Mouse (Mus musculus) adrenal gland, postnatal 10 days (tissue): ENCODE measurements around the gene Nfx1. TPM values are rescaled to one million over a fixed set of nuclear protein-coding genes. Genes with fewer than 3 reads are reported as not detected.
A peak's percentile ranks its signal among the peaks of the same experiment; 100 is the strongest.
"Not testable (repeated sequence)": the region's sequence is repeated elsewhere in the genome, so short reads cannot be mapped to it uniquely, and the experiment has no call there.

ENCODE experiments used
- DNase-seq: peaks from one replicate; pipeline ENCODE4 v3.0.0; 2021; ENCODE audit warnings: mixed read lengths
- long read RNA-seq, 2 experiments: library from polyadenylated mRNA; stranded (forward); transcript quantifications; one replicate each; pipeline ENCODE4 v2.0.0; 2021
- total RNA-seq, 2 experiments: library from RNA; stranded (reverse); gene quantifications; 2 replicates each; pipeline ENCODE4 v1.2.3; 2021

Gene Nfx1
- total RNA-seq: 10 to 100 TPM; 54.9 to 66.9 TPM
- long read RNA-seq, experiment 1, full-length matches to known transcripts: 22 of 45 reads
- long read RNA-seq, experiment 1, partial matches to known transcripts: 18 of 45 reads
- long read RNA-seq, experiment 1, other reads (novel, unspliced or antisense): 5 of 45 reads
- long read RNA-seq, experiment 2, full-length matches to known transcripts: 18 of 28 reads
- long read RNA-seq, experiment 2, partial matches to known transcripts: 3 of 28 reads
- long read RNA-seq, experiment 2, other reads (novel, unspliced or antisense): 7 of 28 reads

GRCm38 (mm10) chr4:40970842-40971701, at the start of gene Nfx1:
Nfx1 (plus strand) TSS chr4:40970906.
- peak; percentile 98 for DNase-seq

- no peak for DNase-seq
Measured at GRCm38 (mm10) chr4:40921288-40921687, 49.4 kb upstream of the Nfx1 start.

- DNase-seq: peak; percentile 24
Measured at GRCm38 (mm10) chr4:40923087-40923651, 47.5 kb upstream of the Nfx1 start.

GRCm38 (mm10) chr4:40925568-40925967, 45.1 kb upstream of the Nfx1 start:
- DNase-seq: no peak

GRCm38 (mm10) chr4:40929046-40929445, 41.7 kb upstream of the Nfx1 start:
- no peak for DNase-seq

- DNase-seq: no peak
Measured at GRCm38 (mm10) chr4:40933694-40934093, 37.0 kb upstream of the Nfx1 start.

GRCm38 (mm10) chr4:40934369-40934768, 36.3 kb upstream of the Nfx1 start:
- not testable (repeated sequence) for DNase-seq

- DNase-seq: peak; percentile 75
Measured at GRCm38 (mm10) chr4:40936175-40936839, 34.4 kb upstream of the Nfx1 start.

GRCm38 (mm10) chr4:40938793-40939192, 31.9 kb upstream of the Nfx1 start:
- no peak for DNase-seq

- no peak for DNase-seq
Measured at GRCm38 (mm10) chr4:40943651-40944050, 27.1 kb upstream of the Nfx1 start.

- DNase-seq: no peak
Measured at GRCm38 (mm10) chr4:40946516-40947121, 24.1 kb upstream of the Nfx1 start.

- DNase-seq: no peak
Measured at GRCm38 (mm10) chr4:40947565-40948159, 23.0 kb upstream of the Nfx1 start.

GRCm38 (mm10) chr4:40948160-40948708, 22.5 kb upstream of the Nfx1 start, which contains the start of the genes Bag1 and Chmp5:
Bag1 (minus strand) TSS chr4:40948294.
Chmp5 (plus strand) TSS chr4:40948407.
- DNase-seq: peak; percentile 100

- DNase-seq: peak; percentile 46
Measured at GRCm38 (mm10) chr4:40953521-40953920, 17.2 kb upstream of the Nfx1 start.

- DNase-seq: no peak
Measured at GRCm38 (mm10) chr4:40955942-40956341, 14.8 kb upstream of the Nfx1 start.

- DNase-seq: no peak
Measured at GRCm38 (mm10) chr4:40963536-40963935, 7.2 kb upstream of the Nfx1 start.

- DNase-seq: no peak
Measured at GRCm38 (mm10) chr4:40969161-40969560, 1.5 kb upstream of the Nfx1 start.

- DNase-seq: peak; percentile 32
Measured at GRCm38 (mm10) chr4:40969781-40970591, 720 bp upstream of the Nfx1 start.

GRCm38 (mm10) chr4:40970592-40970841, 189 bp upstream of the Nfx1 start:
- DNase-seq: no peak

- DNase-seq: peak; percentile 56
Measured at GRCm38 (mm10) chr4:40971744-40972143, 1.0 kb downstream of the Nfx1 start.

- peak; percentile 60 for DNase-seq
Measured at GRCm38 (mm10) chr4:40974011-40974410, 3.3 kb downstream of the Nfx1 start.
